Mouse (Mus musculus) stomach, postnatal 0 days (tissue): ENCODE measurements around the gene Zmiz1. TPM values are rescaled to one million over a fixed set of nuclear protein-coding genes. Genes with fewer than 3 reads are reported as not detected.

ENCODE experiments used
- ATAC-seq: fragments of 200-750 bp; cut with Nextera tagmentation; 2 replicates; pipeline ENCODE4 v1.8.0; 2017; ENCODE audit not compliant: low FRiP score, low TSS enrichment
- DNase-seq: peaks from one replicate; pipeline ENCODE4 v3.0.0-alpha.2; 2016; ENCODE audit warnings: low spot score
- H3K27ac ChIP-seq: fragments of 300-500 bp; sonication (generic); replicated peaks from 2 replicates; pipeline ENCODE4 v1.5.1; 2014; ENCODE audit warnings: mild to moderate bottlenecking, control low read depth
- H3K27me3 ChIP-seq: fragments of 300-500 bp; sonication (generic); 2 replicates; pipeline ENCODE4 v1.6.1; 2014; ENCODE audit warnings: low read length; ENCODE audit not compliant: control insufficient read depth, insufficient read depth
- H3K36me3 ChIP-seq: fragments of 300-500 bp; sonication (generic); 2 replicates; pipeline ENCODE4 v1.6.1; 2014; ENCODE audit warnings: low read length, mixed read lengths; ENCODE audit not compliant: control insufficient read depth, insufficient read depth
- H3K4me1 ChIP-seq: fragments of 300-500 bp; sonication (generic); replicated peaks from 2 replicates; pipeline ENCODE4 v1.6.1; 2014; ENCODE audit warnings: antibody characterized with exemption; ENCODE audit not compliant: control insufficient read depth, insufficient read depth
- H3K4me2 ChIP-seq: fragments of 300-500 bp; sonication (generic); replicated peaks from 2 replicates; pipeline ENCODE4 v1.6.1; 2014; ENCODE audit warnings: low read depth, mild to moderate bottlenecking, control low read depth, moderate library complexity
- H3K4me3 ChIP-seq: fragments of 300-500 bp; sonication (generic); 2 replicates; pipeline ENCODE4 v1.5.1; 2014; ENCODE audit warnings: low read depth, low read length, control low read depth
- H3K9ac ChIP-seq: fragments of 300-500 bp; sonication (generic); 2 replicates; pipeline ENCODE4 v1.6.1; 2014; ENCODE audit warnings: mild to moderate bottlenecking, low read length, control low read depth, mixed read lengths
- H3K9me3 ChIP-seq: fragments of 300-500 bp; sonication (generic); 2 replicates; pipeline ENCODE4 v1.6.1; 2016; ENCODE audit warnings: low read length; ENCODE audit not compliant: control insufficient read depth
- CTCF ChIP-seq: IDR thresholded peaks from 2 replicates; pipeline ENCODE4 v1.5.1; 2016; ENCODE audit warnings: antibody characterized with exemption, low read depth, mild to moderate bottlenecking, moderate library complexity
- EP300 ChIP-seq: optimal IDR thresholded peaks from 2 replicates; pipeline ENCODE3; 2016; ENCODE audit warnings: antibody characterized with exemption
- WGBS: fragments of 180-500 bp; shearing (Covaris S2); extraction: QIAGEN DNeasy Blood & Tissue Kit; methylation state at CpG from one replicate; pipeline ENCODE4 v1.1.7; 2014; 5-methylcytosine and 5-hydroxymethylcytosine counted together
- polyA plus RNA-seq: library from polyadenylated mRNA; unstranded; fragments of >200 nt; fragmentation: Nextera tagmentation; extraction: Ambion mirVana; gene quantifications from 2 replicates; pipeline ENCODE4 v1.2.1, GENCODE M21; 2015

Zmiz1 gene
- polyA plus RNA-seq, 1 experiment from 2014 or later, result 13.0 TPM

DNA sequence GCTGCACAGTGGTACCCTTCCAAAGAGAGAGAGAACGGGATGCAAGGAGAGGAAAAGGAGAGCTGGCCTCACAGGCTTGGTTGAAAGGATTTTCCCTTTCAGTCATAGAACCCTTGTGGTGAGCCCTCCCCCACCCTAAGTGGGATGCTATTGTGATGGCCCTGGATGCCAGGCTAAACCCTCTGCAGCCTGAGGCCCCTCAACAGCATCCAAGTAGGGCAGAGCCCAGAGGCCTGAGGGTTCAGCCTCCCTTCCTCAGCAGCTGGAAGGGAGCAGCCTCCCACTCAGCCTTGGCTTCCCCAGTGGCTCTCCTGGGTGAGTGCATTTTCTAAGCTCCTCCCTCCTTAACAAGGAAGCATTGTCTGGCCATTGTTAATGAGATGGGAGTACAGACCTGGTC lies 121.4 kb downstream of the Zmiz1 start:
- Histone ChIP-seq H3K27me3 (no peaks in the 10 kb centered on the region), H3K4me1 (no peaks in the 10 kb centered on the region), H3K9ac (no peak overlapping the region), H3K4me2 (no peak overlapping the region), H3K9me3 (no peaks in the 10 kb centered on the region), H3K4me3 (no peak overlapping the region), H3K36me3 (peaks cover 19% of the 10 kb centered on the region), H3K27ac (no peak overlapping the region)
- ATAC-seq, result no peak
- TF ChIP-seq CTCF (no peak), EP300 (no peak)
- WGBS, result 75% methylated on average over 1 of the region's 1 CpGs
- no peak for DNase-seq

GRCm38 (mm10) chr14:25582603-25583002 lies 123.6 kb downstream of the Zmiz1 start:
- Histone ChIP-seq H3K4me3 (no peak overlapping the region), H3K4me1 (peaks cover 12% of the 10 kb centered on the region), H3K4me2 (no peak overlapping the region), H3K27me3 (no peaks in the 10 kb centered on the region), H3K27ac (no peak overlapping the region), H3K9ac (no peak overlapping the region), H3K36me3 (peaks cover 8% of the 10 kb centered on the region; the same call in 1 of the 2 replicates), H3K9me3 (no peaks in the 10 kb centered on the region)
- TF ChIP-seq CTCF (no peak), EP300 (no peak)
- ATAC-seq (no peak), DNase-seq (no peak)
- 89% methylated on average over 6 of the region's 6 CpGs for WGBS

DNA sequence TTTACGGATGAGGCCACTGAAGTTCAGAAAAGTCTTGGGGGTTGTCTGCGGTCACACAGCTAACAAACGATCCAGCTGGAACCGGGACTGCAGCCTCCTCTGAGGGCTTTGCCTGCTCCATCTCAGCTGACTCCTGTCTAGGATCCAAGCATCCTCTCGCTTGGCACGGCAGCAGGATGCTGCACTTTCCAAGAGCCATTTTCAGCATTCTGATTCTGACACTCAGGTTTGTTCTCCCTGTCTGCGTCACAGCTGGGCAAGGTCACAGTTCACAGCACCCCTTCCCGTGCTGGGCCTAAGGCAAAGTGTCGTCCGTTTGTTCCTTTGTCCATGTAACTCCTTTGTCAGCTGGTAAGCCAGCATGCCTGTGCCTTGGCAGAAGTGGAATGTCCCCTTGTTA lies 124.9 kb downstream of the Zmiz1 start:
- Histone ChIP-seq H3K4me1 (peaks cover 18% of the 10 kb centered on the region), H3K9ac (no peak overlapping the region), H3K4me3 (no peak overlapping the region), H3K27ac (no peak overlapping the region), H3K27me3 (no peaks in the 10 kb centered on the region), H3K36me3 (peaks cover 5% of the 10 kb centered on the region; the same call in 1 of the 2 replicates), H3K9me3 (no peaks in the 10 kb centered on the region), H3K4me2 (no peak overlapping the region)
- TF ChIP-seq EP300 (no peak), CTCF (no peak)
- DNase-seq (no peak), ATAC-seq (no peak)
- 54% methylated on average over 10 of the region's 10 CpGs for WGBS

DNA sequence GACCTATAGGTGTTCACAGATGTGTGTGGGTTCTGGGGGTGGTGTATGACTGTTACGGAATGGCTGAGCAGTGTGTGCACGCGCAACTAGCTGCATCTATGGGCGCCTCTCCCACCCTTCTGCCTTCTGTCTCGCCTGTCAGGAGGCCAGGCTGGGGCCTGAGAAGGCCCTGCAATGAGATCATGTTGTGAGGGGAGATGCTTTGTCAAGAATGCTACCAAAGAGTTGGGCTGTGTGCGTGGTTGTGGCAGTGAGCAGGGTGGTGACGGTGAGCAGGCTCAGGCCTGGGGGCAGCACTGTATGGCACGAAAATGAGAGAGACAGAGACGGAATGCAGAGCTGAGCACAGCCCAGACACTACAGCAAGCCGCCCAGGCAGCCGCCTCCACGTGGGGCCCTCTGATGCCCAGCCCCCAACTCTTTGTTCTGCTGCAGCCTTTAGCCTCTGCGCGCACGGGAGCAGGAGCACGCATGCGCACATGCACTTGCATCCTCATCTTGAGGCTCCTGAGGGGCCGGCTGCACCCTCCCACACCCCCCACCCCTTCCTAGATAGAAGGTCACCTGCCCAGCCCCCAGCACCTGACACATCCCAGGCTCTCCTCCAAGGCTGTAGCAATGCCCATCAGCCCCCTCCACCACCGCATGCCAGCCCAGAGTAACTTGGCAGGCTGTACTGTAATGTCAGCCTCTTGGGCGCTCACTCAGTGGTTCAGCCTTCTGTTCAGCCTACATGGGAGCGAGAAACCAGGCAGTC lies 126.7 kb downstream of the Zmiz1 start:
- Histone ChIP-seq H3K36me3 (peaks cover 3% of the 10 kb centered on the region; the same call in 1 of the 2 replicates), H3K9me3 (no peaks in the 10 kb centered on the region), H3K4me2 (no peak overlapping the region), H3K4me1 (peaks cover 28% of the 10 kb centered on the region), H3K9ac (no peak overlapping the region), H3K27me3 (no peaks in the 10 kb centered on the region), H3K4me3 (no peak overlapping the region), H3K27ac (peak overlapping the region; percentile 79)
- 27% methylated on average over 21 of the region's 21 CpGs for WGBS
- ATAC-seq, result peak; percentile 33
- DNase-seq, result no peak
- TF ChIP-seq EP300 (no peak), CTCF (no peak)

GRCm38 (mm10) chr14:25586846-25587486 lies 128.0 kb downstream of the Zmiz1 start:
- peak overlapping the region; percentile 79 for H3K27ac ChIP-seq
- H3K9ac ChIP-seq, result no peak overlapping the region
- H3K27me3 ChIP-seq, result no peaks in the 10 kb centered on the region
- H3K4me2 ChIP-seq, result no peak overlapping the region
- 37% methylated on average over 10 of the region's 10 CpGs for WGBS
- no peaks in the 10 kb centered on the region for H3K9me3 ChIP-seq
- TF ChIP-seq EP300, result no peak
- no peak for TF ChIP-seq CTCF
- DNase-seq (no peak), ATAC-seq (no peak; the same call in 1 of the 2 replicates)
- H3K4me3 ChIP-seq, result no peak overlapping the region
- H3K4me1 ChIP-seq, result peaks cover 28% of the 10 kb centered on the region
- peaks cover 4% of the 10 kb centered on the region; the same call in 1 of the 2 replicates for H3K36me3 ChIP-seq
